Mouse (Mus musculus) heart, embryonic 14.5 days (tissue): ENCODE data around the gene Krtap4-2. TPM values are rescaled to one million over a fixed set of nuclear protein-coding genes. Genes with fewer than 3 reads are reported as not detected.
"Not testable (repeated sequence)": the region's sequence is repeated elsewhere in the genome, so short reads cannot be mapped to it uniquely, and the experiment has no call there.

Experiments
- ATAC-seq: fragments of 200-750 bp; cut with Nextera tagmentation; 2 replicates; pipeline ENCODE4 v1.8.0; 2017; ENCODE audit warnings: low read depth, moderate TSS enrichment; ENCODE audit not compliant: insufficient number of reproducible peaks, insufficient read depth, low FRiP score
- H3K27ac ChIP-seq, 2 experiments: fragments of 200-500 bp in 1 of 2; fragments of 300-500 bp in 1 of 2; sonication (generic) in 1 of 2; replicated peaks in 1 of 2; 2 replicates each; pipeline ENCODE4 v1.5.1; 2012 to 2014; ENCODE audit warnings: low read depth in 2 of 2, low read length in 2 of 2, control low read depth in 1 of 2, mild to moderate bottlenecking in 1 of 2, mixed read lengths in 1 of 2; ENCODE audit not compliant: control insufficient read depth in 1 of 2, insufficient read depth in 1 of 2
- H3K27me3 ChIP-seq: fragments of 300-500 bp; sonication (generic); 2 replicates; pipeline ENCODE4 v1.6.1; 2014; ENCODE audit warnings: mild to moderate bottlenecking, low read length, control low read depth; ENCODE audit not compliant: control insufficient read depth, insufficient read depth
- H3K36me3 ChIP-seq: fragments of 300-500 bp; sonication (generic); 2 replicates; pipeline ENCODE4 v1.6.1; 2014; ENCODE audit warnings: mild to moderate bottlenecking, control low read depth, low read length, mixed read lengths; ENCODE audit not compliant: control insufficient read depth, insufficient read depth
- H3K4me1 ChIP-seq, 2 experiments: fragments of 200-500 bp in 1 of 2; fragments of 300-500 bp in 1 of 2; sonication (generic) in 1 of 2; 2 replicates each; pipeline ENCODE4 v1.6.1; 2012 to 2014; ENCODE audit warnings: low read length in 2 of 2, control low read depth in 1 of 2, mixed read lengths in 1 of 2; ENCODE audit not compliant: control insufficient read depth in 2 of 2, insufficient read depth in 2 of 2
- H3K4me2 ChIP-seq: fragments of 300-500 bp; sonication (generic); 2 replicates; pipeline ENCODE4 v1.6.1; 2014; ENCODE audit warnings: mild to moderate bottlenecking, low read length
- H3K4me3 ChIP-seq, 2 experiments: fragments of 200-500 bp in 1 of 2; fragments of 300-500 bp in 1 of 2; sonication (generic) in 1 of 2; 2 replicates each; pipeline ENCODE4 v1.5.1; 2012 to 2014; ENCODE audit warnings: low read length in 2 of 2, mild to moderate bottlenecking in 2 of 2, control low read depth in 1 of 2, low read depth in 1 of 2, moderate library complexity in 1 of 2; ENCODE audit not compliant: control insufficient read depth in 1 of 2, insufficient read depth in 1 of 2
- H3K9ac ChIP-seq: fragments of 300-500 bp; sonication (generic); 2 replicates; pipeline ENCODE4 v1.6.1; 2014; ENCODE audit warnings: mild to moderate bottlenecking, low read length
- H3K9me3 ChIP-seq: fragments of 300-500 bp; sonication (generic); 2 replicates; pipeline ENCODE4 v1.6.1; 2016; ENCODE audit warnings: low read length, control low read depth; ENCODE audit not compliant: control insufficient read depth
- WGBS: fragments of 180-500 bp; shearing (Covaris S2); extraction: QIAGEN DNeasy Blood & Tissue Kit; methylation state at CpG from one replicate; pipeline ENCODE4 v1.1.7; 2014; 5-methylcytosine and 5-hydroxymethylcytosine counted together
- polyA plus RNA-seq: library from polyadenylated mRNA; unstranded; fragments of >200 nt; fragmentation: Nextera tagmentation; extraction: Ambion mirVana; gene quantifications from 2 replicates; pipeline ENCODE4 v1.2.1, GENCODE M21; 2014

Gene Krtap4-2
- polyA plus RNA-seq, 1 experiment from 2014 or later: not detected

DNA sequence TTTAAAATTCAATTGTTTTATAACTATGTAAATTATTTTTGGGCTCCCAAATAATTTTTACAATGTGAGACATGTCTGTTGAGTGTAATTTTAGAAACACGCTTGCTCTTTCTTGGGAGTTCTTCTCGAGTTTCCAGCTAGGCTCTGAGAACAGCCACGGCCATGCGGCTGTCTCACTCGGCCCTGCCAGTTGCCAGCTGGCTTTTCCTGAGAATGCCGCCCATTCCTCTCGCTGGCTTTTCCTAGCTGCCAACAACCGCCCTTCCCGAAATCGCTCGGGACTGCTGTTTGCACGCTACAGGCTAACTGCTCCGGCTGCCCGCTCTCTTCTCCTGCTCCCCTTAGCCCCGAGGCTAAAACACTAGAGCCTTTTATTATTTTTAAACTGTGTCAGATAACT is 11.6 kb upstream of the Krtap4-2 start:
- no peak overlapping the region for H3K27ac ChIP-seq
- no peaks in the 10 kb centered on the region for H3K4me1 ChIP-seq
- ATAC-seq: no peak
- no peak overlapping the region for H3K4me2 ChIP-seq
- WGBS: 81% methylated on average over 15 of the region's 15 CpGs
- H3K27me3 ChIP-seq: no peaks in the 10 kb centered on the region
- H3K9ac ChIP-seq: no peak overlapping the region
- no peaks in the 10 kb centered on the region for H3K36me3 ChIP-seq
- H3K9me3 ChIP-seq: no peaks in the 10 kb centered on the region
- H3K4me3 ChIP-seq: no peak overlapping the region

DNA sequence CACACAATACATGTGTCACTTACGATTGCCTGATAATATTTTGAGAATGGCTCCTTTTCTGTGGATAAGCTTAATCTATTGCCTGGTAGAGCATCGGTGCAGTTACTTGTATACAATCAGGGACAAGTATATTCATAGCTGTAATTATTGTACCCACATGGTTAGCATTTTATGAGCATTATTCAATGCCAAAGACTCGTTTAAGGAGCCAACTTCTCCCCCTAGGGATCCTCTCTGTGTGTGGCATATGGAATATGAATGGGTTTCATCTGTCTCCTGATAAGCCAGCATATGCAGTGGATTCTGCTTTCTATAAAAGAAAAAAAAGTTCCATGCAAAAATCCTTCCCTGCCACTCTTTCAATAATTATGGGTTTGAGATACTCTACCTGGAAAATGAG is 9.5 kb upstream of the Krtap4-2 start:
- Histone ChIP-seq H3K9me3 (no peaks in the 10 kb centered on the region), H3K27me3 (no peaks in the 10 kb centered on the region), H3K27ac (no peak overlapping the region), H3K9ac (no peak overlapping the region), H3K4me2 (no peak overlapping the region), H3K4me1 (no peaks in the 10 kb centered on the region), H3K36me3 (no peaks in the 10 kb centered on the region), H3K4me3 (no peak overlapping the region)
- no peak for ATAC-seq
- WGBS: 75% methylated on average over 3 of the region's 3 CpGs

DNA sequence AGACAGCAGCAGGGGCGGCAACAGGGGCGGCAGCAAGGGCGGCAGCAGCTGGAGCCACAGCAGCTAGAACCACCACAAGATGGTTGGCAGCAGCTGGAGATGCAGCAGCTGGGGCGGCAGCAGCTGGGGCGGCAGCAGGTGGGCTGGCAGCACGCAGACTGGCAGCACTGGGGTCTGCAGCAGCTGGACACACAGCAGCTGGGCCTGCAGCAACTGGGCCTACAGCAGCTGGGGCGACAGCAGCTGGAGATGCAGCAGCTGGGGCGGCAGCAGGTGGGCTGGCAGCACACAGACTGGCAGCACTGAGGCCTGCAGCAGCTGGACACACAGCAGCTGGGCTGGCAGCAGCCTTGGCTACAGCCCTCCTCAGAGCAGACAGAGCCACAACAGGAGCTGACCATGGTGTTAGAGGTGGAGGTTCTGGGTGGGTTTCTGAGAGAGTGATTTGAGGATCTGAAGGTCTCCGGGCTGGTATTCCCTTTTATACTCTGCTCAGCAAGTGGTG is 8.8 kb upstream of the Krtap4-2 start, which contains the start of gene Krtap4-7:
Krtap4-7 (minus strand) TSS at position 455 of the 505 bp plus-strand sequence.
- not testable (repeated sequence) for H3K27ac ChIP-seq, H3K4me1 ChIP-seq, H3K4me2 ChIP-seq, H3K9me3 ChIP-seq, H3K4me3 ChIP-seq, ATAC-seq, H3K36me3 ChIP-seq, H3K27me3 ChIP-seq, H3K9ac ChIP-seq
- 79% methylated on average over 9 of the region's 9 CpGs for WGBS

DNA sequence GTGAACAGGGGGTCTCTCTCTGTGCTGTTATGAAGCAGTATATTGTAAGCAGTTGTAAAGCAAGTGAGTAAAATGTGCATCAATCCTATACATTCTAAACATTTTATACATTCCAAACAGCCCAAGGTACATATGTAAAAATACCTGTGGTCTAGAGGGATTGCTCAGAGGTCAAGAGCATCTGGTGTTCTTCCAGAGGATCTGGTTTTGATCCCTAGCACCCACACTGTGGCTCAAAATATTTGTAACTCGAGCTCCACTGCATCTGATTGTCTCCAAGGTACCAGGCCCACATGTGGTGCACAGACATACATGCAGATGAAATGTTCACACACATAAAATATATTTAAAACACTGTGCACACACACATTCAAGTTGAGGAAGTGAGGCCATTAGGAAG is 6.0 kb upstream of the Krtap4-2 start:
- WGBS: 31% methylated on average over 1 of the region's 1 CpGs
- Histone ChIP-seq H3K27ac (no peak overlapping the region), H3K4me2 (no peak overlapping the region), H3K4me1 (no peaks in the 10 kb centered on the region), H3K9ac (no peak overlapping the region), H3K4me3 (no peak overlapping the region), H3K36me3 (no peaks in the 10 kb centered on the region), H3K9me3 (no peaks in the 10 kb centered on the region), H3K27me3 (no peaks in the 10 kb centered on the region)
- ATAC-seq: no peak

DNA sequence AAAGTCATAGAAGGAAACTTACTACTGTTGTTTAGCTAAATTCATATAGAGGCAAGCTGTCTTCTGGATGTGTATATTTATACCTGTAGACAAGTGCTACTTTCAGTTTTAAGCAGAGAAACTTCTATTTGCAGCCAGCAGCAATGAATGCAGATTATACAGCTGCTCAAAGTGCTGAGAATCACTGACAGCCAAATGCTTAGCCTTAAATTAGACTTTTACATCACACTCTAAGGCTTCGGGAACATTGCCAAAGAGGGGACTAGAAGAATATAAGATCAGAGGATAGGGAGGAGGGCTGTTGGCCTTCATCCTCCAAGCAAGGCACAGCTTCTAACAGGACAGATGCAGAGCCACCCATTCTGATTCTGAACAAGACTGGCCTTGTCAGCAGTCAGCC is 2.2 kb upstream of the Krtap4-2 start:
- no peak for ATAC-seq
- H3K4me3 ChIP-seq: no peak overlapping the region
- H3K27me3 ChIP-seq: no peaks in the 10 kb centered on the region
- no peaks in the 10 kb centered on the region for H3K4me1 ChIP-seq
- no peak overlapping the region for H3K9ac ChIP-seq
- H3K9me3 ChIP-seq: no peaks in the 10 kb centered on the region
- H3K36me3 ChIP-seq: no peaks in the 10 kb centered on the region
- H3K27ac ChIP-seq: no peak overlapping the region
- 44% methylated on average over 1 of the region's 1 CpGs for WGBS
- H3K4me2 ChIP-seq: no peak overlapping the region

DNA sequence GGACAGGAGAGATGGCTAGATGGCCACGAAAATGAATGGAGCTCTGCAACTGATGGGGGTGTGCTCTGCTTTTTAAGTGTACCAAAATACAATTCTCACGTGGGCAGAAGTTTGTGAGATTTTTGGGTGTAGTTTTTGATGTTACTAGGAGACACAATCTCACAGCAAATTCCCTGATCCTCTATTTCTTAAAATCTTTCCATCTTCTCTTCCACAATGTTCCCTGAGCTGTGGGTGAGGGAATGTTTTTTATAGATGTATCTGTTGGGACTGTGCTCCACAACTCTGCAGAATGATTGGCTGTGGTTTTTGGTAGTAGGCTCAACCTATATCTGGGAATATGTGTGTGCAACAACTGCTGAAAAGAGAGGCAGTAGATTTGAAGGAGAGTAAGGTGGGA is 1.6 kb downstream of the Krtap4-2 start:
- no peaks in the 10 kb centered on the region for H3K36me3 ChIP-seq
- no peak overlapping the region for H3K9ac ChIP-seq
- no peak for ATAC-seq
- 73% methylated on average over 2 of the region's 2 CpGs for whole genome bisulfite sequencing
- no peaks in the 10 kb centered on the region for H3K9me3 ChIP-seq
- H3K27me3 ChIP-seq: no peaks in the 10 kb centered on the region
- H3K4me3 ChIP-seq: no peak overlapping the region
- H3K4me2 ChIP-seq: no peak overlapping the region
- H3K27ac ChIP-seq: no peak overlapping the region
- no peaks in the 10 kb centered on the region for H3K4me1 ChIP-seq

DNA sequence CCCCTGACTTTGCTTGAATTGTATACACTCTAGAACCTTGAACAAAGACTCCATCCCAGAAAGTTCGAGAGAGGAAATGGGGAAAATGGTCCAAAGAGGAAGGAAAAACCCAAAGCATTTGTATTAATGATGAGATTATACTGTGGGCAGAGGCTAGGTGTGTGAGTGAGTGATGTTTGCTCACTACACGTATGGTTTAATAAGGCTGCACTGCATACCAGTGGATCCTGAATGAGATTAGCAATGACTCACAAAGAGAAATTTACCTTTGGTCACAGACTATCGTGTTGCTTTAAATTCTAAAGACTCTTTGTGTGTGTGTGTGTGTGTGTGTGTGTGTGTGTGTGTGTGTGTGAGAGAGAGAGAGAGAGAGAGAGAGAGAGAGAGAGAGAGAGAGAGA is 4.0 kb downstream of the Krtap4-2 start:
- no peaks in the 10 kb centered on the region for H3K36me3 ChIP-seq
- no peak overlapping the region for H3K27ac ChIP-seq
- no peaks in the 10 kb centered on the region for H3K27me3 ChIP-seq
- H3K4me2 ChIP-seq: no peak overlapping the region
- no peak overlapping the region for H3K9ac ChIP-seq
- 61% methylated on average over 3 of the region's 3 CpGs for WGBS
- H3K4me1 ChIP-seq: no peaks in the 10 kb centered on the region
- ATAC-seq: no peak
- no peak overlapping the region for H3K4me3 ChIP-seq
- H3K9me3 ChIP-seq: no peaks in the 10 kb centered on the region

DNA sequence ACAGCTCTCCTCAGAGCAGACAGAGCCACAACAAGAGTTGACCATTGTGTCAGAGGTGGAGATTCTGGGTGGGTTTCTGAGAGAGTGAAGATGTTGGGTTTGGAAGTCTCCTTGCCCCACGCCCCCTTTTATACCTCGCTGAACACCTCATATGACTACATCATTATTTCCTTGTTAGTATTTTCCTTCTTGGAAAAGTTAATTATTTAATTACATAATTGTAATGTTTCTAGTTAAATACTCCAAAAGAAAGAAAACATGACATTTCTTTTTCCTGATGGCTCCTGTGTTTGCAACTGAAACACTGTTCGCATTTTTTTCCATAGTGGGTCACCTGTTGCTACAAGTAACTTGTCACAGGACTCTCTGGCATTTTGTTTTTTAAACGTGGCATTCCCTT is 6.7 kb downstream of the Krtap4-2 start, which contains the start of gene Krtap4-1:
Krtap4-1 (minus strand) TSS at position 101 of the 400 bp plus-strand sequence.
- ATAC-seq: no peak
- Histone ChIP-seq H3K9ac (no peak within 1 kb of the TSS), H3K27ac (no peak within 1 kb of the TSS), H3K4me3 (no peak within 1 kb of the TSS), H3K27me3 (no peaks in the 10 kb centered on the region), H3K36me3 (no peaks in the 10 kb centered on the region), H3K4me2 (no peak within 1 kb of the TSS), H3K9me3 (no peaks in the 10 kb centered on the region), H3K4me1 (no peaks in the 10 kb centered on the region)
- 69% methylated on average over 4 of the region's 4 CpGs for WGBS
